Mouse (Mus musculus) adrenal gland, postnatal 25 days (tissue): ENCODE data around the gene Gm49373. TPM values are rescaled to one million over a fixed set of nuclear protein-coding genes. Genes with fewer than 3 reads are reported as not detected.

Source experiments
- DNase-seq: peaks from one replicate; pipeline ENCODE4 v3.0.0; 2021; ENCODE audit warnings: mixed read lengths
- long read RNA-seq: library from polyadenylated mRNA; stranded (forward); transcript quantifications from one replicate; pipeline ENCODE4 v2.0.0, GENCODE M21; 2021
- total RNA-seq: library from RNA; stranded (reverse); gene quantifications from 2 replicates; pipeline ENCODE4 v1.2.3, GENCODE M21; 2021

Gene Gm49373
- total RNA-seq: 0.52 TPM in 1 of 2 replicates, not detected in the other
- long read RNA-seq: 0 reads

DNA sequence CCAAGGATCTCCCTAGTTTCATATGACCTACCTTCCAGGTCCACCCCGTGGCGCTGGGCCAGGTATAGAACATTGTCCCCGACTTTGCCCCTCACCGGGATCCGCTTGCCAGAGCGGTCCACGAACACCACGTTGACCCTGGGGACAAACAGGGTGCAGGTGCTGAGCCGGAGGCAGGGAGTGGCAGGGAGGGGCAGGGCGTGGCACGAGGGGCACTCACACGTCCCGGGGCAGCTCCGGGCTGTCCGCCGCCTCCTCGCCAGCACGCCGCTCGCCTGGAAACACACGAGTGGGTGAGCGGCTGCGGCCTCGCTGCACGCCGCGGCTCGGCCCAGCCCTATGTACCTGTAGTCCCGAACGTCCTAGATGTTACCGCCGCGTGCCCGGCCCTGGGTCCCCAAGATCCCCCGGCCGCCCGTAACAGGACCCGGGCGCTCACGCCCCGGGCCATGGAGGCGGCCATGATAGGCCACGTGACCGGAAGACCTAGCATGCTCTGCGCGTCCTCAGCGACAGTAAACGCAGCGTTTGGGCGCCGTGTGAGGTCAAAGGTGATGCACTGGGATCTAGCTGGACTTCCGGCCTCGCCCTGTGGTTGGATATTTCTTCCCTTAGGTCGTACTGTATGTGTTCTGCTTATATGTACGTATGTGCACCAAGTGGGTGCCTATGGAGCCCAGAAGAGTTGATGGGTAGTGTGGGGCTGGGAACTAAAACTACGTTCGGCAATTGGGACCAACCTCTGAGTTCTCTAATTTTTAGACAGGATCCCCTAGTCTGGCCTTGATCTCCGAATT, at the start of gene Gm49373, which contains the start of gene Fdx1l:
TSS of gene Gm49373 (minus strand) at position 53 of the 797 bp plus-strand sequence.
TSS of gene Fdx1l (minus strand) at position 571 of the 797 bp plus-strand sequence.
- peak; percentile 88 for DNase-seq

DNA sequence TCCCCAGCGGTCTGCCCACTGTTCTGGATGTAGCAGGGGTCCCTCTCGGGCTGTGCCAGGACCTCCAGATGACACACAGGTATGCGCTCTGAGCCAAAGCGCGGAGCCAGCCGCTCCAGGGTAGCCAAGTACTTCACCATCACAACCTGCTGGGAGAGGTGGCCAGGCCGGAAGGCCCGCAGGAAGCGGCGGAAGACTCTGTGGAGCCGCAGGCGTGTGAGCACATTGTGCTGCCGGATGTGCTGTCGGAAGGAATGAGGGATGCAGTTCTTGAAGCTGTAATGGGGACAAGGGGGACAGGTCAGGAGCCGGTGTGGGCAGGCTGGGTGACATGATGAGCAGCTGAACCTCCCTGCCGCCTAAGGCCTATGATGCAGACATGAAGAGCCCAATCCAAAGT, 48.6 kb upstream of the Gm49373 start:
- no peak for DNase-seq

DNA sequence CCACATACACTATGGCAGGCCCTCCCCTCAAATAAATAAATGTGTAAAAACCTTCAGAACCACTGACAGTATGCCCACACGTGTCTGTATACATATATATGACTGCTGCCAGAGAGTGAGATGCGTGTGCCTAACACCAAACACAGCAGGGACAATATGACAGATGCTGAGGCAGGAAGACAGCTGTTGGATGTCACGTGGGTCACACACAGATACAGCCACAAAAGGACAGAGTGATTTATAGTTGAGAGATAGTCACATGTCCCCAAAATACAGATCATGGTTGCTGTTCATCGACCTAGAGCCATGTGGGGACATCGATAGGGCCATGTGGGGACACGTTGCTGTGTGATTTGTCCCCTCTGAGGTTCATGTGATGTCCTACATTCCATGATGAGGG, 44.2 kb upstream of the Gm49373 start:
- no peak for DNase-seq

DNA sequence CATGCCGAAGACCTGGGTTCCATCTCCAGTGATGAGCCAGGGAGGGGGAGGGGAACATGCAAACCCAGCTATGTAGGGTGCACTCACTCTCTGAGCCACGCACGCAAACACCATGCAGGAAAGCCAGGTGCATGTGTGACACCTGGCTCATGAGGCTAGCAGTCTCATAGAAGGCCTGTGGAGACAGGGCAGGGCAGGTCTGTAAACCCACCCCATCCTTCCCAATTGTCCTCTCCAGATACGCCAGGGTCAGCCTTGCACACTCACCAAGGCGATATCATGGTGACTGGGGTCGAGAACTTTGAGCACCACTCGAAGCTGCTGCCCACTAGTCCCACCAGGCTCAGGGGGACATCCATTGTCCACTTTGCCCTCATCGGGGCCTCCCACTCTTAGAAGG, 42.2 kb upstream of the Gm49373 start:
- DNase-seq: no peak

DNA sequence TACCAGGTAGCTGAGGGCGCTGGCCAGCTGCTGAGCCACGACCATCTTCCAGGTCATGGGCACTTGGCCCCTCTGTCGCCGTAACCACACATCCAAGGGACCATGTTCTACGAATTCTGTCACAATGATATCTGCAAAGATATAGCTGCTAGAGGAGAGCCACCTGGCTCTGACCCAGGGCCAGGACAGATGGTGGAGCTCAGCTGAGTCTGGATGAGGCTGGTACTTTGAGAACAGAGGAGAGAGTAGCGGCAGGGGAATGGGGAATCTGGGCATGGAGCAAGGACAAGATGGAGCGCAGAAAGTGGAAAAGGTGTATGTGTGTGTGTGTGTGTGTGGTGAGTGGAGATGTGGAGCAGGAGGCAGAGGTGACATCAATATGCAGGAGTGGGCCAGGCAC, 41.3 kb upstream of the Gm49373 start:
- DNase-seq: no peak

DNA sequence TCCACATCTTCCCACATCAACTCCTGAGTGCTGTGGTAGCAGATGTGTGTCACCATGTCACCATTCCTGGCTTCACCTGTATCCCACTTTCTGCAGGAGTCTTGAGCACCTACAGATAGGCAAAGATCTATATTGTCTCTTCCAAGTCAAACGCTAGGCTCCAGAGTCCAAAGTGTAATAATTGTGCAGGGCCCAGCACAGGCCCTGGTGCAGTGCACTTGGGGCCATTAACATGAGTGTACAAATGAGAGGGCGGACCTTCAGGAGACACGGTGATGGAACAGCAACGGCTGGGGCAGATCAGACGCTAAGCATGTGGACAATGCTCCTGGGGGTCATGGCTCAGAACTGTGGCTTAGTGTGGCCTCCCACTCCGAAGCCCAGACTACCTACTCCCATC, 40.9 kb upstream of the Gm49373 start:
- no peak for DNase-seq

DNA sequence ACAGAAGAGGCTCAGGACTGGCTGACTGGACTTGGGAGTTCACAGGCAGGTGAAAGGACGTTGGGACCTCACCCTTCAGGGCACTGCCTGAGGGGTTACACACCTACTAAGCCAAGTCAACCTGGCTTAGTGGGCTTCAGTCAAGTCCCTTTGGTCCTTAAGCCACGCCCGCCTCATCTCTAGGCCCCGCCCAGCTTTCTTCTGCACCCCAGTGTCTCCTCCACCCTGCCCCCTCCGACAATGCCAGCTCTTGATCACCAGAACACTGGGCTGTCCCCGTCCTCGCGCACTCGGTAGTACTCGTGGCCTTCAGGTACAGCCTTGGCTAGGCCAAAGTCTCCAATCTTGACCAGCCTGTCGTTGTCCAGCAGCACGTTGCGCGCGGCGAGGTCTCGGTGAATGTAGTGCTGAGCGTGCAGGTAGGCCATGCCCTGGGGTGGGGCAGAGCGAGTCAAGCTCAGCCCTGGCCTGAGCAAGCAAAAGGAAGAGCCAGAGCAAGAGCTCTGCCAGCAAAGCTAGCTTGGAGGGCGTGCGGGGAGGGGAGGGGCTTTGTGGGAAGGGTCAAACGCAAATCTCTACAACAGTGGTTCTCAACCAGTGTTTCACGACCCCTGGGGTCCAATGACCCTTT, 34.8 kb upstream of the Gm49373 start:
- DNase-seq: no peak

DNA sequence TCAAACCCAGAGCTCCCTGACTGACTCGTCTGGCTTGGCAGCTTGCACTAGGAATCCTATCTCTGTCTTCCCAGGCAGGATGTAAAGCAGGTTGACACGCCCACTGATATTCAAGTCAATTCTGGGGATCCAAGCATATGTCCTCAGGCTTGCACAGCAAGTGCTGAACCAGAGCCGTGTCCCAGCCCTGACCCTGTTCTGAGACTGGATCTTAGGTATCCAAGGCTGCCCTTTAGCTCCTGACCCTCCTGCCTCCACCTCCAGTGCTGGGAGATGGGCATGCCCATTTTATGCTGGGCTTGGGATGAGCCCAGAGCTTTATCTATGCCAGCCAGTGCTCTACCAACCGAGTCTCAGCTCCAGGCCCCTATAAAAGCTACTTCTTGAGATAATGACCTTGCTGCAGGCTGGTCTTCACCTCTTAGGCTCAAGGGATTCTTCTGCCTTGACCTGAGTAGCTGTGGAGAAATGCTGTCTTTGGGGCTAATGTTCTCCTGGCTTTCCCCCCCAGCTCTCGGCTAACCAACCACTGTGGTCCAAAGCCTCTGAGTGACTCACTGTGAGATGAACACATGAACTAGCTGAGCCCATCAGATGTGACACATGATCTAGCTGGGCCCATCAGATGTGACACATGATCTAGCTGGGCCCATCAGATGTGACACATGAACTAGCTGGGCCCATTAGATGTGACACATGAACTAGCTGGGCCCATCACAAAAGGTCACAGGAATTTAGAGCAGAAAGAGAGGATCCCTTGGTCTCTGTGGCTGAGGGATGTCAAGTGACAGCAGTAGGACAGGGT, 33.1 kb upstream of the Gm49373 start:
- no peak for DNase-seq

DNA sequence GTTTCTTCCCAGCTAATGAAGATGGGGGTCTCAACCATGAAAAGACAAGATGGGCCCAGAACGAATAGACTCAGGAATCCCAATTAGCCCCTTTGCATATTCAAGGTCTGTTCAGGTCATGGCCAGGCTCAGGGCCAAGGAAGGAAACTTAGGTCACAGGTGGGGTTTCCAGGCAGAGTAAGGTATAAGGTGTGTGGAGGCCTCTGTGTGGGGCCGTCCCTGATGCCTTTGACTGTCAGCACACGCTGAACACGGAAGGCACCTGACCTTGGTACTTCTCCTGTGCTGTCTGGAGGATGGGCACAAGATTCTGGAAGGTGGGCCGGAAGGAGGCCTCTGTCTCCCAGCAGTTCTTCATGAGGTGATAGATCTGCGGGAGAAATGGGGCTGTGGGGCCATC, 31.9 kb upstream of the Gm49373 start:
- no peak for DNase-seq

DNA sequence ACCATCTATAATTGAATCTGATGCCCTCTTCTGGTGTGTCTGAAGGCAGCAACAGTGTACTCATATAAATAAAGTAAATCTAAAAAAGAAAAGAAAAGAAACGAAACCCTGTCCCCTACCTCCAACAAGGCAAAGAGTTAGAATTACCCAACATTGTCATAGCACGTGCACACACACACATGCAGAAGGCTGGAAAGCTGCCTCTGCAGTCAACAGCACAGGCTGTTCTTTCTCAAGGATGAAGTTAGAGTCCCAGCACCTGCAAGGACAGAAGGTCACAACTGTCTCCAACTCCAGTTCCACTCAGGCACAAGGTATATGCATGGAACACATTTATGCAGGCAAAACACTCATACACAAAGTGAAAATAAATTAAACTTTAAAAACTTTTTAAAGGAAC, 29.2 kb upstream of the Gm49373 start:
- DNase-seq: no peak

DNA sequence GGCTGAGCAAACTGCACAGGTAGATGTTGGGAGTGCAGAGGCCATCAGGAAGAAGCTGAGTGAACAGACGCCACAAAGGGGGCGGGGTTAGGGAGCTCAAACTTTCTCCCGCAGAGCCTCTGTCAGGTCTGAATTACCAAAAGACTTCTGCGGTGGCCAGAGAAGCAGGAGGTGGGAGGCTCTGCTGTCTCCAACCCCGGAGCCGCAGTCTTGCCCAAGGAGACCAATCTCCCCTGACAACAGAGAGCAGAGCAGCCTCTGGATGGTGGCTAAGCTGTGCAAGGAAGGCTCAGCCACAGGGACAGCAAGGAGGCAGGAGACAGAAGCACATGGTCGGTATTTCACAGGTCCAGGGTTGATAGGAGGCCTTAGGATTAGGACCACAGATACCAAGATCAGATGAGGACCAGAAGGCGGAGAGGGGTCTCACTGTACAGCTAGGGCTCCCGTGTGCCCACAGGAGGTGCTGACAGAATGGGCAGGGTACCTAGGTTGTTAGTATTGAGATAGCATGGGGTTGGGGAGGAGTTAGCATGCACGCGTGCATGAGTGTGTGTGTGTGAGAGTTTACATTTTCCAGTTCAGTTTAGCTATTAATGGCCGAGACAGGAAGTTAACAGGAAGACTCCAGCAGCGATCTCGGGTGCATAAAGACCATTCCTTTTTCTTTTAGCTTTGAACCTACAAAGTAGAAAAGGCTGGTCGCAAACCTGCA, 27.7 kb upstream of the Gm49373 start:
- no peak for DNase-seq

DNA sequence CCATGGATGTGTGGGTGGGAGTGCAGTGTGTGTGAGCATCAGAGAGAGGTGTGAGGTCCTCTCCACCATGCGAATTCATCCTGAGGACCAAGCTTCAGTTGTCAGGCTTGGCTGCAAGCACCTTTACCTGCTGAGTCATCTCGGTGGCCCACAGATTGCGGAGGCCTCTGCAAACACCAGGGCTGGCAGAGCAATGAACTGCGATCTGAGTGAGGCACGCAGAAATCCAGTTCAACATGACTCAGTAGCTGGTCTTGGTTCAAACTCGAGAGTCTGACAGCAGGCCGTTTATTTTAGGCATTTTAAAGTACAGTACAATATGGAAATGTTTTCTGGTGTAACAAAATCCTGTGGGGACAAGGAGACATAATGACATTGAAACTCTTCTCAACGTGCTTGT, 24.9 kb upstream of the Gm49373 start:
- no peak for DNase-seq

DNA sequence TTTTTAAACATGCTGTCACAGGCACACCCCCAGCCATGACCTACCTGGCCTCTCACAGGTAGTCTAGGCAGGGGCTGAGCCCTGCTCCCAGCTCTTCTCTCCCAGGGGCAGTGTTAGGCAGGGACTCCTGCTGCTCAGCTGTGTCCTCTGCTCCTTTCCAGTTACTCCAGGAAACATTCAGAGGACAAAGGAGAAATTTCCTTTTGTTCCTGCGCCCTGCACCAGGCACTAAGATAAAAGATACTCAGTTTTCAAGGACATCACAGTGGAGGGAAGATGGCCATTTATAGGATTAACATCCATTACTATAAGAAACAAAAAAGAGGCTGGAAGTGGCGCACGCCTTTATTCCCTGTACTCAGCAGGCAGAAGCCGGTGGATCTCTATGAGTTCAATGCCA, 23.1 kb upstream of the Gm49373 start:
- DNase-seq: no peak

DNA sequence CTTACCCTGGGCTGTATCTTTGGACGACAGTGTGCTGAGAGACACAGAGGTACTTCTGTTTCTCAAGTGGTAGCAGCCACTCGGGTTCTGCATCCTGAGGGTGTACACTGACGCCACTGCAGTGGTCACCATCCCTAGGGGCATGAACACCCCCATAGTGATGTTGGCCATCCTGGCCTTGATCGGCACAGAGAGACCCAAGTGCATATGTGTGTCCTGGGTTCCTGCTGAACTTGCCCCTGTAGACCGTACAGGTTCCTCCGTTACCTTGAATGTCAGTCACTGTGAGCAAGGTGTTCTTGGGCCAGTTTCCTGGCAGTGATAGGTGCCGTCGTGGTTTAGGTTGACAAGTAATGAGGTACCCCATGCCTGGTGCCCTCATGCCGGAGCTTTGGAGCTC, 20.5 kb upstream of the Gm49373 start:
- DNase-seq: no peak

DNA sequence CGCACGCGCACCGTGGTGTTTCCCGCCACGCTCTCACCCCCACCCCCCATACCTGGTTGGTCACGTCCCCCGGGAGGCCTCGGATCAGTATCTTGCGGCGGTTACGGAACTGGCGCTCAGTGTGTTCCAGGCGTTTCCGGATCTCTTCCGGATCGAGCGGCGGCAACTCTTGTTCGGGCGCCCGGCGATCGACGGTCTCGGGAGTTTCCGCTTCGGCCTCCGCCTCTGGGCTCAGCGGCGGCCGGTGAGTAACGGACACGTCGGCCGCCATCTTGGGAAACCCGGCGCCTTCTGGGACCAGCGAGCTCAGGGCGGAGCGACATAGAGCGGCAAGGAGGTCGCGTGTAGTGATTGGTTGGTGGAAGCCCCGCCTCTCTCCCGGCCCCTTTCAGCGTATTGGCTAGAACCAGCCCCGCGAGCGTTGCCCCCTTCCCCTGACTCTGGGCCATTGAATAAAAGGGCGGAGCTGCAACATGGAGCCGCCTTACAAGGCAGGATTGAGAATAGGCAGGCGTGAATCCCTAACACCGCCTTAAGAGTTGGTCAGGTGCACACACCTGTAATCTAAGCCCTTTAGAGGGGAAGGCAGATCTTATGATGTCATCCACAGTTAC, 18.9 kb upstream of the Gm49373 start, which contains the start of the genes Gm38431 and Raver1:
TSS of gene Gm38431 (minus strand) at position 291 of the 614 bp plus-strand sequence.
TSS of gene Raver1 (minus strand) at position 302 of the 614 bp plus-strand sequence.
- peak; percentile 96 for DNase-seq

DNA sequence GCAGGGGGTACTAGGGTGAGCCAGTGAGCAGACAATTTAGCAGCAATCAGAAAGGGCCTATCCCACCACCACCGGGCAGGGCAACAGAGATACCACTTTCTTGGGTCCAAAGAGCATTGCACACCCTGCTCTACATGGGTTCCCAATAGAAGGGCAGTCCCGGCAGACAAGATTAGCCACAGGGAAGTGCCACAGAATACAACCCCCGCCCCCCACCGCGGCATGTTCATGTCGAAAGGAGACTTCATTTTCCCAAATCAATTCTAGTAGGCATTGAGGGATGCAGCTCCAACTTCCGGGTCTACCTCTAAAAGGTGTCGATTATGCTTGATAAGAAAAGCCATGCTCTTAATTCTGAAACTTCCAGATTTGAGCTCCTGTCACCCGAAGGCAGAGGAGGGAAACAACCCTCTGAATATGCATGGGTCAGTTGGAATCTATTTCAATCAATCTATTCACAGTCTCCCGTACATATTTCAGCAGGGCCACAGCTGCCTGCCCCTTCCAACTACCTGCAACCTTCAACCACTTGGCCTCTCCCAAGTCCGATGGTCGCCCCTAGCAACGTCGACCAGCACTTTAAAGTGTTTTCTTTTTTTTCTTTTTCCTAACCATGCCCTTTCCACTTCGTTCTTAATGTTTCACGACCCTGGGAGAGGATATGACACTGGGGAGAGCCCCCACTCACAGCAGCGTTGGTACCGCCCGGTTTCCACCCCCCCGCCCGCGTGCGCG, 18.2 kb upstream of the Gm49373 start:
- no peak for DNase-seq

DNA sequence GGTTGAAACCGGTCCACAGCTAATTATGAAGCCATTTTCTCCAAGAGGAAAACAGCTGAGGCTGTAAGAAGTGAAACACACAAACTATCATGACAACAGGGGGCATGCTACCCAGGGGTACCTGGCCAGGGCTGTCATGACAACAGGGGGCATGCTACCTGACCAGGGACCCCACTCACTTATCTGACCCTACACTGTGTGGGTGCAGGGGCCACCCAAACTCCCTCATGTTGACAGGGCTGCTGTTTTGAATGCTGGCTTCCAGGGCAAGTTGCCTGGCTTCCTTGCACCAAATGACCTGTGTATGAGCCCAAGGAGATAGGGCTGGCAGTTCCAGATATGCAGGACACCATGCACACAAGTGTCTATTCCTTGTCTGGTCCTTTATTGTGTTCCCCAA, 17.6 kb upstream of the Gm49373 start:
- no peak for DNase-seq

DNA sequence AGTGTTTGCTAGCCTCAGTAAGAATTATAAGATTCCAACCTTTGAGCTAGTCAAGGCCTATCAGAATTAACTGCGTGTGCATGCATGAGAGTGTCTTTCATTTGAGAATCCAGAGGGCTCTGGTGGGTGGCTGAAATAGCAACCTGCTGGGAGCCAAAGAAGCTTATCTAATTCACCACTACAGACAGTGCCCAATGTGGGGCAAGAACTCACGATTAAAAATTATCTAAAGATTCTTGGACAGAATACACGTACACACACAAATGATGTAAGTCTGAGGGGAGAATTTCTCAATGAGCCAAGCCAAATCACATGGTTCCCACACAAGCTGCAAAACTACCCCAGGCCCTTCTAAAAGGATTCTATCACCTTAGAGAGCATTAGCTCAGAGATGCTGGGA, 10.4 kb upstream of the Gm49373 start:
- no peak for DNase-seq

DNA sequence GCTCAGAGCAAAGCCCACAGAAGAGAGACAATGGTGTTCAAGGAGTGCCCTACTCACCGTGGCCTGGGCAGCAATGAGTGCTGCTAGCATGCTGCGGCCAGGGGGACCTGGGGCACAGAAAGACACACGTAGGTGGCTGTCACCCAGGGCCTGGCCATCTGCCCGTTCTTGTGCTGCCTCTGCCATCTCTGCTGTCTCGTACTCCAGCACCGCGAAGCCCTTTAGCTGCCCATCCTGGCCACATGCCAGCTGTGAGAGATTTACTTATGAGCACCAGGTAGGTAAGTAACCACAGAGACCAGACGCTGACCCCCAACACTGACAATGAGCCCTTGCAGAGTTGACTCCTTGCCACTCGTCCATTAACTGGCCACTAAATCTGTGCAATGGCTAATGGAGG, 8.2 kb upstream of the Gm49373 start:
- no peak for DNase-seq

DNA sequence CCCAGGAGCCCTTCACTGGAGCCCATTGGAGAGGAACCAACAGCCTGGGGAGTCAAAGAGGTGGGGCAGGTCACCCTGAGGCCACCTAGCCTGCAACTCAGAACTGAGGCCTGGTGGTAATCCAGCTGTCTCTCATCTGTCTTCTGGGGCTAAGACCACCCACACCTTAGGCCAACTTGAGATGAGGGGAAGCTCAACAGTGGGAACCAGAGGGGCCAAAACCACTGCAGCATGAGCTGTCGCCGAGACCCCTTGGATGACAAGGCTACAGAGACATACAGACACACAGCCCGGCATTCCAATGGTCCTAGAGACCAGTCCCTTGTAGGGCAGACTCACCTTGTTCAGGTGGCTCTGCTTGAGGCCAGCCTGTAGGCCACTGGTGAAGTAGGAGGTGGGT, 2.7 kb upstream of the Gm49373 start:
- no peak for DNase-seq

DNA sequence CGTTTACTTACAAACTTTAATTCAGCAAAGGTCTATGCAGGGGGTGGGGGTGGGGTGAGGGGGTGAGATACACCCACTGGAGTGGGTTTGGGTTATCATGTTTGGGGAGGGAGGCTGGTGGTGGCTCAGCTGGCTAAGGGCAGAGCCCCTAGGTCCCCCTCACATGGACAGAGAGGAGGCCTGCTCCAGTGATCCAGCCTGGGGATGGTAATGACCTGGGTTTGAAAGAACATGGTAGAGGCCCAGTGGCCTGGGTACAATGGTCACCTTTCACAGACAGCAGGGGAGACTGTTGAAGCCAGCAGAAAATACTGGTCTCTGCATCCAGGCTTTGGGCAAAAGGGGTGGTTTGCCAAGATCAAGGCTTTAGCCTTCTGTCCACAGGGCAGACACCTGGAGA, 1.3 kb upstream of the Gm49373 start:
- no peak for DNase-seq
